Mouse (Mus musculus) adrenal gland, adult 2 months (tissue): Measurements from ENCODE around the gene Rreb1. TPM values are rescaled to one million over a fixed set of nuclear protein-coding genes. Genes with fewer than 3 reads are reported as not detected.

Experiments used
- DNase-seq: peaks from one replicate; pipeline ENCODE4 v3.0.0; 2021
- polyA plus RNA-seq: library from polyadenylated mRNA; depleted of rRNA; stranded (reverse); fragments of >200 nt; gene quantifications from 2 replicates; pipeline ENCODE4 v1.2.3, GENCODE M21; 2012
- total RNA-seq, 2 experiments: library from RNA; stranded (reverse); gene quantifications; 2 replicates each; pipeline ENCODE4 v1.2.3; 2021

Rreb1 gene
- total and polyA plus RNA-seq, 3 experiments, result 40.9 to 57.6 (median 51.5) TPM

GRCm38 (mm10) chr13:37876836-37877235 is 98.6 kb downstream of the Rreb1 start:
- DNase-seq, result peak; percentile 47

DNA sequence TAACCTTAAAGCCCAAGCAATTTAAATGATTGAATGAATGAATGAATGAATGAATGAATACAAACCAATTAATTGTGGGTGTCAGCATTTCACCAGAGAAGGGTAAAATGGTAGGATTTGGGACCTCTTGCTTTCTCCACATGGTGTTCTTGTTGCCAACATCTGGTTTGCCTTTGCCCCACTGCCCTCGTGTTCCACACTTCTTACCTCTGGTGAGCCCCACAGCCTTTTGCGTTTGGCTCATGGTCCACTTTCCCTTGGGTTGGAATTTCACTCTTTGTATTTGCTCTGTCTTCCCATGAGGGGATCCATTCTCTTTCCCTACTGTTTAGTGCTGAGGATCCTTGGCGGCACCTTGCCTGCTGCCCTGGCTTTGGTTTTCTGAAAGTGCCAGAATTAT is 99.0 kb downstream of the Rreb1 start:
- DNase-seq, result peak; percentile 25

DNA sequence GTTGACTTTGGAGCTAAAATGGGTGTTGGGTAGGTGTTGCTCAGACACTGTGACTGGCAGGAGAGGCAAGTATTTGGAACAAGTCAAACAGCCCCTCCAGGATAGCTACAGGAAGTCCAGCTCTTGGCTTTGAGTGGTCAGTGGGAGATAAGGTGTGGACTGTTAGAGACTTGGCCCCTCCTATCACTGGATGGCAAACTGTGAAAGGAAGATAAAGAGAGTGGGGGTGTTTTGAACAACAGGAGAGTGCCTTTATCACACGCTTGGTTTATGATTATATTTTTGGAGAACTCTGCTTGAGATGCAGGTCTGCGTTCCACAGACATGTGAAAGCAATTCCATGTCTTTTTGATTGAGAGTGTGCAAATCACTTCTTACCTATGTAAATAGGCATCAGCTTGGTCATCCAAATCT is 100.7 kb downstream of the Rreb1 start:
- DNase-seq, result no peak

DNA sequence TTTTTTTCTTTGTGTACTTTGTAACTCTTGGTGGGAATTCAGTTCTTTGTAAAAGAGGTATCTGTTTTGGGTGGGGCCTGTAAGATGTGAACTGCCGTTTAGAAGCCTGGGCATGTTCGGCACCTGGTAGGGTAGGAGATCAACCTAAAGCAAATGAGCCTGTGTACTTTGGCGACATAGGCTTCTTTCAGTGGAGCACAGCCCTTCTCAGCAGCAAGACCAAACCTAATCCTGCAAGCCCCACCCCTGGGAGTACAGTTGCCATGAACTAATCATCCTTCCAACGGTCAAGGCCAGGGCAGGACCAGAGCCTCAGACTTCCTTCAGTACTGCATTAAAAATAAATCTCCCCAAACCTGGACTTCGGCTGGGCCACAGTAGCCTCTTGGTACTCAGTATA is 101.4 kb downstream of the Rreb1 start:
- peak; percentile 83 for DNase-seq

DNA sequence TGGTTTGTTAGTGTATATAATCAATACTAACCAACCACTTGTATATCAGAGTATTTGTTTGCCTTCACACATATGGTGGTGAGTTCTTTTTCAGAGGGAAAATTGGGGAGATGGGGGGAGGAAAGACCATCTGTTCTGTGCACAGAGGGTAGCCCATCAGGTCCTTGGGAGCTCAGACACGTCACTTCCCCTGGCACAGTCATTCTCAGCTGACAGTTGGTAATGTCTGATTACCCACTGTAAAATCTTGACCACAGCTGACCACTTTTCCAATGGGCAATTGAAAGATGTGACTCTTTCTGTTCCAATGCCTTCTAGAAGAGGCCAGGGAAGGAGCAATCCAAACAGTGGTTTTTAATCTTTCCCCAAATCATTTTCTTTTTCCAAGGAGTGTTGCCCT is 101.8 kb downstream of the Rreb1 start:
- DNase-seq, result peak; percentile 41

DNA sequence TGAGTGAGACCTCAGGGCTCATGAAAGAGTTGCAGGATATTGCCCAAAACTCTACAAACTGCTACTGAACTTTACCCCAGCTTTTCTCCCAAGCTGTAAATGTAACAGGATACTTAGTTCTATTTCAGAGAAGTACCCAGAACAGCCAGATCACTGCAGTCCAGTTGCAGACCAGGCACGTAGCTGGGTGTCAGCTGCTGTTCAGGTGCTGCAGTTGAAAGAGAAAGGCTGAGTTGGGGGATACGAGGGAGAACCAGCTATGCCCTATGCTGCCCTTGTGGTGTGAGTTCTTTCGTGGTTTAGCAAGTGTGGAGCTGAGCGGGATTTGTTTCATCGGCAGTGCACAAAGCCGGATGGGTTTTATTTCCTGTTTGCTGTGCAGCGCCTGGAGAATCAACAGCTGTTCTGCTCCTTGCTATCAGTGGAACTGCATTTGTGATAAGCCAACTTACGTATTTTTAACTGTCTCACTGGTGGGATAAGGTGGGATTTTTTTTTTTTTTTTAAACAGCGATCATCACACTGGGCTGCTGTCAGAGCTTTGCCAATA is 102.5 kb downstream of the Rreb1 start:
- peak; percentile 18 for DNase-seq

GRCm38 (mm10) chr13:37882521-37882920 is 104.3 kb downstream of the Rreb1 start:
- peak; percentile 77 for DNase-seq

DNA sequence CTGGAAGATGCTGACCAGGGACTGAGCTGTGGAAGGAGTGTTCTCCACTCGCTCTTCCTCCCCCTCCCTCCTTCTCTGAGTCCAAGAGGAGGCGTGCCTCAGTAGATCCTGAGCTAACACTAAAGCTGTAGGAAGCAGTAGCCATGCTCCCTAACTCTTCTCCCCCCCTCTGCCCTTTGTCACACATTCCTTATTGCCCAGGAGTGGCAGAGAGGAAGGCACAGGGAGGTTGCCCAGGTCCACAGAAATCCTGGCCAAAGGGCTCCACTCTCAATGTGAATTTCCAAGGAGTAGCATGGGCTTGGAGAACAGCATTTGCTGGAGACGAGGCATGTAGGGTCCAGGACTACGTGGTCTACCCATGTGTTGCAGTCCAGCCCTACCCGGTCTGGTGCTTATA is 104.8 kb downstream of the Rreb1 start:
- DNase-seq, result peak; percentile 38

DNA sequence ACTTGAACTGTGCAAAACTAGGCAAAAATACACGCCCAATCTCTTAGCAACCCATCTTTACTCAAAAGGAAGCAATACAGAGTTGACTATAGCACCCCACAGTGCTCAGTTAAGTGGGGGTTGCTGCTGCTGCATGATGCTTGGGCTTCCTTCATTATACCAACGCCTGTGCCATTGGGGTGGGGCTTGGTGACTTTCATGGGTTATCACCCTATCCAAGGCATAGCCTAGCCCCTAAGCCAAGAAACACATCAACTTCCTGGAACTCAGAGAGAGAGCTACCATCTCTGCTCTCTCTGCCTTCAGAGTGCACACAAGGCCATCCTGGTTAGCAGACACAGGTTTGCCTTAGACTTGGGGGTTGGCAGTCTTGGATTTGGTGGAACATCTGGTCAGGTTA is 107.2 kb downstream of the Rreb1 start:
- no peak for DNase-seq

DNA sequence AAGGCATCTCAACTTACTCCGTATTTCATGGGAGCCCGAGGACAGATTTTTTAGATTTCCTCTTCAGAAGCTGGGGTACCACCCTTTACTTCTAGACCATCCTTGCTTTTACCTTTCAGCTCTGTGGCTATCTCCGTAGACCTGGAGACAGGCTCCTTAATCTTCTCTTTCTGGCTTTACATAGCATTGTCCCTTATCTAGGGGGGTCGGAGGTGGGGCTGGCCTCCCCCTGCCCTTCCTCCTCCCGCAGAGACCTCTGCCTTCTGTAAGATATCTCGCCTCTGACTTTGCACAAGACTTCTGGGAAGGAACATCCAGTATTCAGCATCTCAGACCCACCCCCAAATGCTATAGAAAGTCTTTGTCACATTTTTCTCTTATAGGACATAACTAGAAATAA is 107.8 kb downstream of the Rreb1 start:
- no peak for DNase-seq

DNA sequence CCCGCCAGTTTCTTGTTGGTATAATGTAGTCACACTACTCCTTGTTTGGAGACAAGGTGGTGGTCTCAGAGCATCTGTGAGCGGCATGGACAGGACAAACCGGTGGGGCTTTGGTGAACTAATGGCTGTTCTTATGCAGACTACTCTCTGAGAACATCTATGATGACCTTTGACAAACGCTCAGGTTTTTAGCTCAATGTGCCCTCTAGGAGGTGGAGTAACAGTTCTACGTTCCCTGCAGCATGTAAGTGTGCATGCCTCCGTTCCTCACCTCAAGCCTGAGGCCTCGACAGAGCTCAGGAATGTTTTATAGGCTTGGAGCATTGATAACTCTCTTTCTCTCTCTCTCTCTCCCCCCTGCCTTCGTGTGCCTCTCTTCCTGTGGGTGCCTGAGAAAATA is 116.6 kb downstream of the Rreb1 start:
- DNase-seq, result no peak

GRCm38 (mm10) chr13:37895564-37896254 is 117.5 kb downstream of the Rreb1 start:
- no peak for DNase-seq

GRCm38 (mm10) chr13:37896423-37896822 is 118.2 kb downstream of the Rreb1 start:
- DNase-seq, result no peak

GRCm38 (mm10) chr13:37898772-37899171 is 120.6 kb downstream of the Rreb1 start:
- no peak for DNase-seq

- no peak for DNase-seq
These were observed 124.8 kb downstream of the Rreb1 start for GRCm38 (mm10) chr13:37903036-37903435.

GRCm38 (mm10) chr13:37903476-37903875 is 125.3 kb downstream of the Rreb1 start:
- no peak for DNase-seq

DNA sequence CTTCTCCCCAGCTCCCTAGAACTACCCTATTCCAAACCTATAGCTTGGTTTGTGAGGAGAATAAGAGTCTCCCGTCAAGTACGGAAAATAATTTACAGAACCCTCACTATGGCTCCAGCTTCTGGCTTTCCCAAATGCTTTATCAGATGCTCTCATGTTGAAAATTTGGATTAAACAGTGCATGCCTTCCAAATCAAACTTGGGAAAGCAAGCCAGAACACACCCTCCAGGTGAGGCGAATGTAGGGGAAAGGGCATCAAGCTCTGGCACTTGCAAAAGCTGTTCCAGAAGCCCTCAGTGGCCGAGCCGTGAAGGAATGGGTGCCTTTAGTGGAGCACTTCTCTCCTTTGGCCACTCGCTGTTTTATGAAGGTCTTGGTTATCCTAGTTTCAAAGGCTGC is 126.2 kb downstream of the Rreb1 start:
- no peak for DNase-seq

DNA sequence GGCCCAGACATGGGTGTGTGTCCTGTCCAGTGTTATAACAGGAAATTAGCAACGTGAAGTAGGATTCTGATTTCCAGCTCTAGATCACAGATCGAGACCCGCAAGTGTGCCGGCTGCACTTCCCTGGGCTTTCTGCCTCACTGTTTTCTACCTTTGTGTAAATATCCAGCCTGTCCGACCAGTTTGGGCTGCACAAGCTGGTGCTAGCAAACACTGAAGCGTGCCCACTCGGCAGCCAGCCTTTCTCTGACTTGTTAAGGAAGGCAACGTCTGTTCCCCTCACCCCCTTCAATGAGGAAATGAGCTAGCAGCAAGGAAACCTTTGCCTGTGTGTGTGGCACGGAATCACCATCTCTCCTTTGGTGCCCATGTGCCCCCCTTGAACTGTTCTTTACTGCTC is 129.9 kb downstream of the Rreb1 start:
- DNase-seq, result no peak

- no peak for DNase-seq
These were observed 130.3 kb downstream of the Rreb1 start for GRCm38 (mm10) chr13:37908493-37908892.

GRCm38 (mm10) chr13:37909225-37909624 is 131.0 kb downstream of the Rreb1 start:
- no peak for DNase-seq

DNA sequence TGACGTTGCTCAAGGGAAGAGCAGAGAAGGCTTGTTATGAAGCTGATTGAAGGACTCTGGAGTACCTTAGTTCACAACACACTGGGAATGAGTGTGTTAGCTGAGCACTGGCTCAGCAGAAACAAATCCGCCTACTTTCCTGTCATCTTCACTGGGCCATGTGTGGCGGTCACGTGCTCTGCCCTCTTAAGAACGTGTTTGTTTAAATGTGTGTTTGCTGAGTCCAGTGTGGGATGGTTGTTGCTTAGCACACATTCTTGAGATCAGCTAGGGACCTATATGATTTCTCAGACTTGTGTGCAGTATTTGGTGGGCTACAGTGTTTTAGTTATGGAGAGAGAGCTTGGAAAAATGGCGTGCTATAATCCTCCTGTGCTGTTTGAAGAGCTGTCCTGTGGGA is 133.8 kb downstream of the Rreb1 start:
- DNase-seq, result no peak

GRCm38 (mm10) chr13:37912591-37913467 is 134.6 kb downstream of the Rreb1 start:
- no peak for DNase-seq

- no peak for DNase-seq
These were observed 135.8 kb downstream of the Rreb1 start for GRCm38 (mm10) chr13:37913963-37914362.
